Mouse (Mus musculus) kidney, embryonic 16.5 days (tissue): ENCODE results near the gene Tnfrsf14. TPM values are rescaled to one million over a fixed set of nuclear protein-coding genes. Genes with fewer than 3 reads are reported as not detected.

Experiments used
- ATAC-seq: fragments of 200-750 bp; cut with Nextera tagmentation; 2 replicates; pipeline ENCODE4 v1.8.0; 2017; ENCODE audit warnings: moderate TSS enrichment; ENCODE audit not compliant: low FRiP score, low TSS enrichment
- H3K27ac ChIP-seq: fragments of 300-500 bp; sonication (generic); 2 replicates; pipeline ENCODE4 v1.5.1; 2014; ENCODE audit warnings: low read length
- H3K27me3 ChIP-seq: fragments of 300-500 bp; sonication (generic); 2 replicates; pipeline ENCODE4 v1.6.1; 2014; ENCODE audit warnings: low read length, control low read depth, mixed read lengths; ENCODE audit not compliant: insufficient read depth
- H3K36me3 ChIP-seq: fragments of 300-500 bp; sonication (generic); 2 replicates; pipeline ENCODE4 v1.6.1; 2014; ENCODE audit warnings: low read length, control low read depth, mixed read lengths; ENCODE audit not compliant: insufficient read depth
- H3K4me1 ChIP-seq: fragments of 300-500 bp; sonication (generic); 2 replicates; pipeline ENCODE4 v1.6.1; 2014; ENCODE audit warnings: low read length, control low read depth, mixed read lengths; ENCODE audit not compliant: insufficient read depth
- H3K4me2 ChIP-seq: fragments of 300-500 bp; sonication (generic); replicated peaks from 2 replicates; pipeline ENCODE4 v1.6.1; 2014; ENCODE audit warnings: low read depth, low read length
- H3K4me3 ChIP-seq: fragments of 300-500 bp; sonication (generic); 2 replicates; pipeline ENCODE4 v1.5.1; 2014; ENCODE audit warnings: mild to moderate bottlenecking, low read length
- H3K9ac ChIP-seq: fragments of 300-500 bp; sonication (generic); replicated peaks from 2 replicates; pipeline ENCODE4 v1.6.1; 2014; ENCODE audit warnings: low read length
- H3K9me3 ChIP-seq: fragments of 300-500 bp; sonication (generic); 2 replicates; pipeline ENCODE4 v1.6.1; 2016; ENCODE audit warnings: low read length, control low read depth
- WGBS: fragments of 180-500 bp; shearing (Covaris S2); extraction: QIAGEN DNeasy Blood & Tissue Kit; methylation state at CpG from one replicate; pipeline ENCODE4 v1.1.7; 2014; 5-methylcytosine and 5-hydroxymethylcytosine counted together
- polyA plus RNA-seq: library from polyadenylated mRNA; unstranded; fragments of >200 nt; fragmentation: Nextera tagmentation; extraction: Ambion mirVana; gene quantifications from 2 replicates; pipeline ENCODE4 v1.2.1, GENCODE M21; 2015

Tnfrsf14 gene
- polyA plus RNA-seq, 1 experiment from 2014 or later = 0.74 TPM

GRCm38 (mm10) chr4:154937746-154938145 lies 9.4 kb upstream of the Tnfrsf14 start:
- Histone ChIP-seq H3K27ac (no peak overlapping the region), H3K9ac (no peak overlapping the region), H3K27me3 (no peaks in the 10 kb centered on the region), H3K9me3 (no peaks in the 10 kb centered on the region), H3K4me3 (no peak overlapping the region), H3K36me3 (no peaks in the 10 kb centered on the region), H3K4me2 (no peak overlapping the region), H3K4me1 (no peaks in the 10 kb centered on the region)
- WGBS = 63% methylated on average over 1 of the region's 1 CpGs
- no peak for ATAC-seq

- no peak for ATAC-seq
- 64% methylated on average over 8 of the region's 8 CpGs for WGBS
Measured at GRCm38 (mm10) chr4:154936542-154937255, 8.3 kb upstream of the Tnfrsf14 start.

GRCm38 (mm10) chr4:154935788-154936187 lies 7.4 kb upstream of the Tnfrsf14 start:
- Histone ChIP-seq H3K4me2 (no peak overlapping the region), H3K27ac (no peak overlapping the region), H3K27me3 (no peaks in the 10 kb centered on the region), H3K4me1 (no peaks in the 10 kb centered on the region), H3K9me3 (no peaks in the 10 kb centered on the region), H3K9ac (no peak overlapping the region), H3K4me3 (no peak overlapping the region), H3K36me3 (no peaks in the 10 kb centered on the region)
- WGBS = 76% methylated on average over 7 of the region's 7 CpGs
- ATAC-seq = no peak

More at GRCm38 (mm10) chr4:154936542-154937255, 8.3 kb upstream of the Tnfrsf14 start:
- Histone ChIP-seq H3K27ac (no peak overlapping the region), H3K9me3 (no peaks in the 10 kb centered on the region), H3K27me3 (no peaks in the 10 kb centered on the region), H3K36me3 (no peaks in the 10 kb centered on the region), H3K4me2 (no peak overlapping the region), H3K9ac (no peak overlapping the region), H3K4me1 (no peaks in the 10 kb centered on the region), H3K4me3 (no peak overlapping the region)

- Histone ChIP-seq H3K9ac (no peak overlapping the region), H3K27me3 (no peaks in the 10 kb centered on the region), H3K9me3 (no peaks in the 10 kb centered on the region), H3K36me3 (no peaks in the 10 kb centered on the region), H3K27ac (no peak overlapping the region), H3K4me1 (no peaks in the 10 kb centered on the region), H3K4me2 (no peak overlapping the region), H3K4me3 (no peak overlapping the region)
- WGBS = 79% methylated on average over 2 of the region's 2 CpGs
- no peak for ATAC-seq
Measured at GRCm38 (mm10) chr4:154934800-154935199, 6.4 kb upstream of the Tnfrsf14 start.

GRCm38 (mm10) chr4:154933306-154933907 lies 5.0 kb upstream of the Tnfrsf14 start:
- Histone ChIP-seq H3K9me3 (no peaks in the 10 kb centered on the region), H3K9ac (no peak overlapping the region), H3K4me2 (no peak overlapping the region), H3K36me3 (no peaks in the 10 kb centered on the region), H3K27ac (no peak overlapping the region), H3K27me3 (no peaks in the 10 kb centered on the region), H3K4me1 (0 out of 2 replicates have a peak, but pooled peaks cover under 1% of the 10 kb centered on the region), H3K4me3 (no peak overlapping the region)
- WGBS = 50% methylated on average over 13 of the region's 13 CpGs
- no peak for ATAC-seq

GRCm38 (mm10) chr4:154929088-154929660 lies 811 bp upstream of the Tnfrsf14 start:
- no peak overlapping the region for H3K4me3 ChIP-seq
- no peaks in the 10 kb centered on the region for H3K36me3 ChIP-seq
- no peaks in the 10 kb centered on the region for H3K27me3 ChIP-seq
- no peak overlapping the region for H3K4me2 ChIP-seq
- peaks cover 4% of the 10 kb centered on the region; the same call in 1 of the 2 replicates for H3K4me1 ChIP-seq
- H3K9me3 ChIP-seq = no peaks in the 10 kb centered on the region
- no peak overlapping the region for H3K27ac ChIP-seq
- 61% methylated on average over 12 of the region's 12 CpGs for WGBS
- no peak overlapping the region for H3K9ac ChIP-seq
- ATAC-seq = no peak; the same call in 1 of the 2 replicates

- H3K4me2 ChIP-seq = peak overlapping the region; percentile 34
- 0 out of 2 replicates have a peak overlapping the region, but pooled peaks have one; percentile 14 for H3K4me3 ChIP-seq
- H3K9ac ChIP-seq = peak overlapping the region; percentile 28; the same call in 1 of the 2 replicates
- WGBS = 31% methylated on average over 5 of the region's 5 CpGs
- H3K36me3 ChIP-seq = no peaks in the 10 kb centered on the region
- ATAC-seq = peak; percentile 52
- no peaks in the 10 kb centered on the region for H3K27me3 ChIP-seq
- H3K9me3 ChIP-seq = no peaks in the 10 kb centered on the region
- peak overlapping the region; percentile 48; the same call in 1 of the 2 replicates for H3K27ac ChIP-seq
- H3K4me1 ChIP-seq = peaks cover 4% of the 10 kb centered on the region; the same call in 1 of the 2 replicates
Measured at GRCm38 (mm10) chr4:154927899-154928337, 445 bp downstream of the Tnfrsf14 start.

- ATAC-seq = peak; percentile 55
- Histone ChIP-seq H3K4me2 (peak overlapping the region; percentile 34), H3K4me3 (0 out of 2 replicates have a peak overlapping the region, but pooled peaks have one; percentile 14), H3K9ac (peak overlapping the region; percentile 28; the same call in 1 of the 2 replicates), H3K27ac (peak overlapping the region; percentile 48; the same call in 1 of the 2 replicates), H3K4me1 (peaks cover 4% of the 10 kb centered on the region; the same call in 1 of the 2 replicates), H3K36me3 (no peaks in the 10 kb centered on the region), H3K9me3 (no peaks in the 10 kb centered on the region), H3K27me3 (peaks cover 3% of the 10 kb centered on the region; the same call in 1 of the 2 replicates)
- 57% methylated on average over 9 of the region's 9 CpGs for WGBS
Measured at GRCm38 (mm10) chr4:154926969-154927898, 1.1 kb downstream of the Tnfrsf14 start.

- Histone ChIP-seq H3K4me2 (no peak overlapping the region), H3K27me3 (peaks cover 3% of the 10 kb centered on the region; the same call in 1 of the 2 replicates), H3K4me1 (peaks cover 4% of the 10 kb centered on the region; the same call in 1 of the 2 replicates), H3K9me3 (no peaks in the 10 kb centered on the region), H3K9ac (no peak overlapping the region), H3K27ac (no peak overlapping the region), H3K36me3 (no peaks in the 10 kb centered on the region), H3K4me3 (no peak overlapping the region)
- 57% methylated on average over 4 of the region's 4 CpGs for WGBS
- ATAC-seq = no peak
Measured at GRCm38 (mm10) chr4:154925413-154925812, 3.0 kb downstream of the Tnfrsf14 start.
